Mouse (Mus musculus): Measurements from ENCODE around the gene Setd2. TPM values are rescaled to one million over a fixed set of nuclear protein-coding genes. Genes with fewer than 3 reads are reported as not detected.

Gene Setd2
- polyA plus RNA-seq, 1 experiment = 42.6 TPM

DNA sequence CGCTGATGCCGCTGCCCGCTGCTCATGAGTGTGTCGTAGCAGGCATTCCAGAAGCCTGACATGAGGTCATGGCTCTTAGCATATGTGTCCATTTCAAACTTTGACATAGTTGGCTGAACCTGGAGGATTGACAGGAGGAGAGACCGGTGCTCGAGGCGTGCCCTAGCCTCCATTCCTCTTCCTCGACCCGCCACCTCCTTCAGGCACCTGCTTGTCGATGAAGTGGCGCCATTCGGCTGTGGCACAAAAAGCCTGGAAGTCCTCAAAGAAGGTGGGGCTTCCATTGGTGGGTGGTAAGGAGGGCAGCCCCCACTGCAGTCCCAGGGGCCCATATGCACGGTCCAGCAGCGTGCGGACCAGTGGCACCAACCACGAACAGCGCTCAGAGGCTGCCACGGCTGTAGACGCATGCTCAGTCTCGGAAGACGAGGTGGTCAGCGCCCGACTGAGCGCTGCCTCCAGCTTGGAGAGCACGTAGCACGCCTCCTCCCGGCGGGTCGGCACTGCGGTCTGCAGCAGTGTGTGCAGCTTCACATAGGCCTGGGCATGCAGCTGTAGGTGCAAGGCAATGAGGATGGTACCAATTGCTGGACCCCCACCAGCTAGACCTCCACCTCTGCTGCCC is 99.4 kb downstream of the Setd2 start:
- TF ChIP-seq CTCF (IDR thresholded peaks at IDR 0.05; ENCODE audit: insufficient read depth, low read length) (no peak), POLR2A (IDR thresholded peaks at IDR 0.05; ENCODE audit: borderline replicate concordance, extremely low read depth, low read depth, low read length) (no peak)
- WGBS = 65% methylated on average over 30 of the region's 30 CpGs

DNA sequence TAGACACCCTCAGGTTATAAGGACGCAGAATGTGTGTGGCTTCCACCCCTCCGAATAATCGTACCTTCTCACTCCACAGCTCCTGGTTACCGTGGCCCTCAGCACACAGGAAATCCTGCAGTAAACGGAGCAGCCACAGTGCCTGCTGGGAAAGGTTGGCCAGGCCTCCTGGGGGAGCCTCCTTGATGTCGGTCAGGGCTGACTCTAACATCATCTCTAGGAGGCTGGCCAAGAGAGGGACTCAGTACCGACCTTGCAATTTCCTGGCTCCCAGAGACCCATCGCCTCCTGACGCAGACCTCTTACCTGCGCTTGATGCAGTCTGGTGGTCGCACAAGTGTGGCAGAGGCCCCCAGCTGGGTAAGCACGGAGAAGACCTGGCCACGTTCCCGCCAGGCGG is 100.3 kb downstream of the Setd2 start:
- no peak for TF ChIP-seq POLR2A (IDR thresholded peaks at IDR 0.05; ENCODE audit: borderline replicate concordance, extremely low read depth, low read depth, low read length)
- no peak for TF ChIP-seq CTCF (IDR thresholded peaks at IDR 0.05; ENCODE audit: insufficient read depth, low read length)
- no peak overlapping the region for H3K4me3 ChIP-seq (replicated peaks; ENCODE audit: extremely low read depth, low read depth, low read length)
- DNase-seq = no peak
- WGBS = 81% methylated on average over 15 of the region's 15 CpGs
- no peaks in the 10 kb centered on the region for H3K4me1 ChIP-seq (ENCODE audit: control insufficient read depth, insufficient read depth, low read length)

More for the DNA sequence above, 99.4 kb downstream of the Setd2 start:
- no peak for DNase-seq
- Histone ChIP-seq H3K4me1 (ENCODE audit: control insufficient read depth, insufficient read depth, low read length) (no peaks in the 10 kb centered on the region), H3K4me3 (replicated peaks; ENCODE audit: extremely low read depth, low read depth, low read length) (no peak overlapping the region)

DNA sequence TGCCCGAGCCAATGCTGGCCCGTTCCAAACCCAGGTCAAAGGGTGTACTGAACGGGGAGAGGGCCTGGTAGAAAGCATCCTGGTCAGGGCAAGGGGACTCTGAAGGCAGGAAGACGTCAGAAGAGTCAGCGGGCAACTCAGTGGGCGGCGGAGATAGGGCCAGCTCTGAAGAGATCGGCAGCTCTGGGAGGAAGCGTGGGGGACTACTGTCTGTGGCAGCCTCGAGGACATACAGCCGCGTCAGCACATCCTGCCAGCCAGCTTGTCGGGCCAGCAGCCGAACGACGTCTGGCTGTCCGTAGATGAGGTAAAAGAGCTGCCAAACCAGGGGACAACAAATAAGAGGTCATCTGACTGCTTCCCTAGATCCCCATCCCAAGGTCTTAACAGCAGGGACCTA is 101.5 kb downstream of the Setd2 start:
- WGBS = 81% methylated on average over 17 of the region's 17 CpGs
- TF ChIP-seq POLR2A (IDR thresholded peaks at IDR 0.05; ENCODE audit: borderline replicate concordance, extremely low read depth, low read depth, low read length) (no peak), CTCF (IDR thresholded peaks at IDR 0.05; ENCODE audit: insufficient read depth, low read length) (no peak)

DNA sequence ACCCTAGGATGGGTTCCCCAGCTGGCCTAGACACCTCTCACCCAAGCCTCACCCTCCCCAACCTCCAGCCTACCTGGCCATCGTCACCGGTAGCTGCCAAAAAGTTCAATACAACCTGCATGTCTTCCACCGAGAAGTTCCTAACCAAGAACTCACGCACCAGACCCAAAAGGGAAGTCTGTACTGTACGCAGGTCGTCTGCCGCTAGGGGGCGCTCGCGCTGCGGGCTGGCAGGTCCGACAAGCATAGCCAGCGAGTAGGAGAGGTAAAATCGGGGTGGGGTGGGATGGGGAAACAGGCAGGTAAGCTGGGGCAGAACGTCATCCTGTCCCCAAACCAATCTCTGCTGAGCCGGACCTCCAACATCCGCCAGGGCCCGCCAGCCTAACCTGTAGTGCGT is 102.8 kb downstream of the Setd2 start:
- WGBS = 11% methylated on average over 19 of the region's 19 CpGs

More for the DNA sequence above, 101.5 kb downstream of the Setd2 start:
- no peak overlapping the region for H3K4me3 ChIP-seq (replicated peaks; ENCODE audit: extremely low read depth, low read depth, low read length)
- DNase-seq = no peak
- no peaks in the 10 kb centered on the region for H3K4me1 ChIP-seq (ENCODE audit: control insufficient read depth, insufficient read depth, low read length)

DNA sequence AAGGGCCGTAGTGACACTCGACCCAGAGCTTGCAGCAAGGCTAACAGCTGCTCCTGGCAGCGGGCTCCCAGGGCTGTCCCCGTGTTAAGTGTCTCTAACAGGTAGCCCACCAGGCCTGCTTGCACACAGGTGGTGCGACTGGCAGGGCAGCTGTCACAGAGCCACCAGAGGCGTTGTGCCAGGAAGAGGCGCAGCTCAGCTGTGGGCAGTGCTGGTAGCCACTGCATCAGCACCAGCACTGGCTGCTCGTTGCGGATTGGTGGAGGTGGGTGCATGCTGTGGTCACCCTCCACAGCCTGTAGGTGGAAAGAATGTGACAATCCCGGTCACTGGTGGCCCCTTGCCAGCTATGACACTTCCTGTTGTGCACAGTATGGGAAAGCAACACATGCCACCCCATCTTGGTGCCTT is 106.2 kb downstream of the Setd2 start:
- Histone ChIP-seq H3K4me3 (replicated peaks; ENCODE audit: extremely low read depth, low read depth, low read length) (no peak overlapping the region), H3K4me1 (ENCODE audit: control insufficient read depth, insufficient read depth, low read length) (no peaks in the 10 kb centered on the region)
- TF ChIP-seq CTCF (IDR thresholded peaks at IDR 0.05; ENCODE audit: insufficient read depth, low read length) = no peak
- no peak for TF ChIP-seq POLR2A (IDR thresholded peaks at IDR 0.05; ENCODE audit: borderline replicate concordance, extremely low read depth, low read depth, low read length)
- 71% methylated on average over 10 of the region's 10 CpGs for WGBS
- DNase-seq = no peak

More for the DNA sequence above, 102.8 kb downstream of the Setd2 start:
- no peak overlapping the region for H3K4me3 ChIP-seq (replicated peaks; ENCODE audit: extremely low read depth, low read depth, low read length)
- no peaks in the 10 kb centered on the region for H3K4me1 ChIP-seq (ENCODE audit: control insufficient read depth, insufficient read depth, low read length)
- DNase-seq = peak; percentile 89
- TF ChIP-seq CTCF (IDR thresholded peaks at IDR 0.05; ENCODE audit: insufficient read depth, low read length) (peak; percentile 81), POLR2A (IDR thresholded peaks at IDR 0.05; ENCODE audit: borderline replicate concordance, extremely low read depth, low read depth, low read length) (no peak)

DNA sequence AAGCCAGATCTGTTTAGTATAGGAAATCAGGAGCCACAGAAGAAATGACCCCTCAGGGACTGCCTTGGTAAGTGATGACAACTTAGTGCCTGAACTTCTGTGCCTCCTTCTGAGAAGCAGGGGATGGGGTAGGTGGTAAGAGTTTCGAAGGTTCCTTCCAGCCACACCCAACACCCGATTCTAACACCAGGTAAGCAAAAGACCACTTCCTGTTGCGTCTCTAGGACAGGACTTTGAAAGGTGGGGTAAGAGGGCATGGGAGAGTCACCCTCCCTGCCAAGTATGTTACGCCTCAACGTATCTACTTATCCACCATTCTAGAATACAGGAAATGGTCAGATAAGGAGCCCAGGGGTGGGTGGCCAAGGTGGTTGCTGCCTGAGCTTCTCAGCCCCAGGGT is 108.6 kb downstream of the Setd2 start:
- TF ChIP-seq CTCF (IDR thresholded peaks at IDR 0.05; ENCODE audit: insufficient read depth, low read length) (no peak), POLR2A (IDR thresholded peaks at IDR 0.05; ENCODE audit: borderline replicate concordance, extremely low read depth, low read depth, low read length) (no peak)
- no peak overlapping the region for H3K4me3 ChIP-seq (replicated peaks; ENCODE audit: extremely low read depth, low read depth, low read length)
- DNase-seq = no peak
- 76% methylated on average over 5 of the region's 5 CpGs for WGBS
- peaks cover 6% of the 10 kb centered on the region for H3K4me1 ChIP-seq (ENCODE audit: control insufficient read depth, insufficient read depth, low read length)

DNA sequence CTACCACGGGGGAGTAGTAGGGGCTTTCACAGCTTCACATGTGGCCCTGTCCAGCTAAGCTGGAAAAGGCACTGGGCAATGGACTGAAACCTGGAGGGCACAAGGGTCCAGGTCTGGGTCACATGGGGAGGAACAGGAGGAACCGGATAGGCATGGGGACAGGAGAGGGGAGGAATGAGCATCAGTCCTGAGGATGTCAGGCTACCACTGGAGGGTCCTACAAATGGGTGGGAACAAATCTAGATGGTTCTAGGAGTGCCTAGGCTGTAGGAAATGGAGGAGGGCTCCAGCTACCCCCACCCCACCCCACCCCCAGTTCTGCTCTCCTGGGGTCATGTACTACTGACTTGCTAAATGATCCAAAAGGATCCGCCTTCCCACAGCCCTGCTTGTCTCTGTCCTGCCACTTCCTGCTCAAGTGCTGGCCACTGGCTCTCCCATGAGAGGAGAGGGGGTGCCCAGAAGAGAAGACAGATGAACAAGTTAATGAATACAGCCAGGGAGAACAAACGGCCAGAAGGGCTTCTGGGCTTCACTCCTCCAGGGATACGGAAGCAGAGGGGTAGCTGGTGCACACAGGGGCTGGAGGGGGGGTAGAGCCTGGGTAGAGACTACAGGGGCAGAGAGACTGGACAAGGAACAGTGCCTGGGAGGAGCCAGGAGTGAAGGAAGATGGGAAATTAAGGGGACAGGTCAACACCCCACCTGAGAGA is 110.6 kb downstream of the Setd2 start:
- peaks cover 6% of the 10 kb centered on the region for H3K4me1 ChIP-seq (ENCODE audit: control insufficient read depth, insufficient read depth, low read length)
- no peak overlapping the region for H3K4me3 ChIP-seq (replicated peaks; ENCODE audit: extremely low read depth, low read depth, low read length)
- DNase-seq = no peak
- WGBS = 65% methylated on average over 5 of the region's 5 CpGs
- no peak for TF ChIP-seq POLR2A (IDR thresholded peaks at IDR 0.05; ENCODE audit: borderline replicate concordance, extremely low read depth, low read depth, low read length)
- TF ChIP-seq CTCF (IDR thresholded peaks at IDR 0.05; ENCODE audit: insufficient read depth, low read length) = no peak

DNA sequence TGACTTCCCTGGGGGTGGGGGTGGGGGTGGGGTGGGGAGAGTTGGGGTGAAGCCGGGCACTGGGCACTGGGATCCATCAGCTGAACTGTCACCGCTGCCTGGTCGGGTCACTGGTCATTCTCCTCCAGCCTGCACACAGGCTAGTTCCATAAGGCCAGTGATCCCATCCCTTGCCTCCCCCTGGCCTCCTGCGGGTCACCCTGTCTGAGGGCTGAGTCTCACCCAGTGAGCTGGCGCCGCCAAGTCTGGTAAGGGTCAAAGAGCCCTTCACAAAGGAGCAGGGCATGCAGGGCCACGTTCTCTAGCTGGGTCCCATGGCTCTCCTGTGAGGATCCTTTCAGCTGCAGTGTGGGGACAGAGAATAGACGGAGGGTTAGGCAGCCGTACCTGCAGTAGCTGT is 111.4 kb downstream of the Setd2 start:
- TF ChIP-seq CTCF (IDR thresholded peaks at IDR 0.05; ENCODE audit: insufficient read depth, low read length) = no peak
- no peak for DNase-seq
- Histone ChIP-seq H3K4me3 (replicated peaks; ENCODE audit: extremely low read depth, low read depth, low read length) (no peak overlapping the region), H3K4me1 (ENCODE audit: control insufficient read depth, insufficient read depth, low read length) (peaks cover 6% of the 10 kb centered on the region)
- WGBS = 64% methylated on average over 9 of the region's 9 CpGs

DNA sequence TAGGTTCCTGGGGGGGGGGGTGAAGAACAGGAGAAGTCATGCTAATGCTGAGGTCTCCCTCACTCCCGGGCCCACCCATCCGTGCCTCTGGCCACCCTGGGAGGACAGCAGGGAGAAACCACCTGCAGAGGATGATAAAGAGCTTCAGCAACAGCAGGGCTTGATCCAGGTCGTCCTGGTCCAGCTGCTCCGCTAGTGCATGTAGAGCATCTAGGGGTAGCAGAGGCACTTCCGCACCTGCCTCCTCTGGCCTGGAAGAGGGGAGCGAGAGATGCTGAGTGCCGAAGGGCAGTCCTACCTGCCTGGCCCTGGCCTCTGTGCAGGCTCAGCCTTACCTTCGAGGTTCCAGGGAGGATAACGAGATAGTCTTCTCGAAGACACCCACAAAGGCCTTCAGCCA is 111.9 kb downstream of the Setd2 start:
- Histone ChIP-seq H3K4me1 (ENCODE audit: control insufficient read depth, insufficient read depth, low read length) (peaks cover 6% of the 10 kb centered on the region), H3K4me3 (replicated peaks; ENCODE audit: extremely low read depth, low read depth, low read length) (no peak overlapping the region)
- 83% methylated on average over 10 of the region's 10 CpGs for WGBS
- no peak for DNase-seq
- no peak for TF ChIP-seq POLR2A (IDR thresholded peaks at IDR 0.05; ENCODE audit: borderline replicate concordance, extremely low read depth, low read depth, low read length)
- TF ChIP-seq CTCF (IDR thresholded peaks at IDR 0.05; ENCODE audit: insufficient read depth, low read length) = no peak

DNA sequence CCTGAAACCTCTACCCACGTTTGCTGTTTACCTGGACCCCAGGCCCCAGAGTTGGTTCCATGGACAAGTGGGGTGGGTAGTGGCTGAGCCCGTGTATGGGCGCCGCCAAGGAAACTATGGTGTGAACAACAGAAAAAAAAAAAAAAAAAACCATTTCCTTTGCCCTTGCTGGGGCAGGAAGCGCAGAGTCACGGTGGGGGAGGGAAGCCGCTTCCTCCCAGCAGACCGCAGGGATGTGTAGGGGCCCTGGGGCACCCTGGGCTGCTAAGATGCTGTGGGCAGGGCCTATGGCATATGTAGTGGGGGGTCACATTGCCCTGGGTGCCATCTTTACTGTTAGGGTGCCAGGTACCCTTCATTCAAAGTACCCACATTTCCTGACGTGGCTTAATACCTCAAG is 112.8 kb downstream of the Setd2 start:
- Histone ChIP-seq H3K4me1 (ENCODE audit: control insufficient read depth, insufficient read depth, low read length) (peaks cover 6% of the 10 kb centered on the region), H3K4me3 (replicated peaks; ENCODE audit: extremely low read depth, low read depth, low read length) (no peak overlapping the region)
- TF ChIP-seq POLR2A (IDR thresholded peaks at IDR 0.05; ENCODE audit: borderline replicate concordance, extremely low read depth, low read depth, low read length) = no peak
- no peak for TF ChIP-seq CTCF (IDR thresholded peaks at IDR 0.05; ENCODE audit: insufficient read depth, low read length)
- no peak for DNase-seq
- WGBS = 55% methylated on average over 9 of the region's 9 CpGs
